Mouse (Mus musculus): ENCODE results near the gene Tgfb2. TPM values are rescaled to one million over a fixed set of nuclear protein-coding genes. Genes with fewer than 3 reads are reported as not detected.

Gene Tgfb2
- polyA plus RNA-seq, 1 experiment from 2014 or later: 15.4 TPM

DNA sequence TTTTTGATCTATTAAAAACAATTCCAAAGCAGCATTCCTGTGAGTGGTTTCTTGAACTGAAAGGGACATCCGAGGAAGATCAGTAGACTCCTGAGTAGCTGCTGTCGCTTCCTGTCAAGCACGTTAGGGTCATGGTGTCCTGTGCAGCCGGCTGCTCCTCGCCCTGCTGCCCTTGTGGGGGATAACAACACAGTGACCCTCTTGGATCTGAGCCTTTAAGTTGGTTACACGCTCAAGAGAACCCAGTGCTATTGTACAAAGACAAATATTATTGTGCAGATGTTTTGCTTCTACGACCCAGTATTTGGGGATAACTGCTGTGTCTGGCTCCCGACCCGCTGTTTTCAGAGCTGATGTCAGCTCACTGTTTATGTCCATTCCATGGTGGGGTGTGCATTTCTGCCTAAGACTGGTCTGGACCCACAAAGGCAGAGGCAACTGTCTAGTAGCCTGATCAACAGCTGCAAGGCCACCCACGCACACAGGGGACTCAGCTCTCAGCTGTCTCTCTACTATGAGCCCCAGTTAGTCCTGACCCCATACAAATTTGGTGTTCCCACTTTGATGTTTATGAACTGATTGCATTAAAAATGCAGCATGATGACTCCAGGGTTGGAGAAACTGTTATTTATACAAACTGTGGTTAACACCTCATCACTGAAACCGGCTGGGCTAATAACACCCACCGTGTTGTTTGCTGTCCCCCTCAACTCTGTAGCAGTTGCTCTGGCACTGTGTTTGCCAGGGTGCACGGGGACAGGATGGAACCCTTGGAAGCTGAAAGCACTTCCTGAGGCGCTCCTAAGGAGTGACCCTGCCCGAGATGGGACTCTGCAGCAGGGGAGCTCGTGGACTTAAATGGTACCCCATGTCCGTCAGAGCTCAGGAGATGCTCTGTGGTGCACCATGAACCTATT lies 9.4 kb upstream of the Tgfb2 start:
- H3K4me3 ChIP-seq (replicated peaks; ENCODE audit: low read depth, low read length): no peak overlapping the region
- no peaks in the 10 kb centered on the region for H3K9me3 ChIP-seq (replicated peaks; ENCODE audit: low read length)
- no peak for TF ChIP-seq CTCF (IDR thresholded peaks at IDR 0.05; ENCODE audit: low read depth)
- H3K27ac ChIP-seq: no peak overlapping the region
- no peaks in the 10 kb centered on the region for H3K27me3 ChIP-seq (ENCODE audit: insufficient read depth, low read length)
- H3K4me2 ChIP-seq (ENCODE audit: low read length): no peak overlapping the region
- 67% methylated on average over 17 of the region's 17 CpGs for WGBS
- DNase-seq (ENCODE audit: low spot score): peak; percentile 45
- no peak overlapping the region for H3K9ac ChIP-seq (ENCODE audit: low read depth, low read length)
- H3K36me3 ChIP-seq (ENCODE audit: insufficient read depth, low read length): peaks cover 13% of the 10 kb centered on the region; the same call in 1 of the 2 replicates
- H3K4me1 ChIP-seq (replicated peaks; ENCODE audit: insufficient read depth, low read length): no peaks in the 10 kb centered on the region
- no peak for ATAC-seq (replicated peaks; ENCODE audit: low FRiP score, low read depth)

DNA sequence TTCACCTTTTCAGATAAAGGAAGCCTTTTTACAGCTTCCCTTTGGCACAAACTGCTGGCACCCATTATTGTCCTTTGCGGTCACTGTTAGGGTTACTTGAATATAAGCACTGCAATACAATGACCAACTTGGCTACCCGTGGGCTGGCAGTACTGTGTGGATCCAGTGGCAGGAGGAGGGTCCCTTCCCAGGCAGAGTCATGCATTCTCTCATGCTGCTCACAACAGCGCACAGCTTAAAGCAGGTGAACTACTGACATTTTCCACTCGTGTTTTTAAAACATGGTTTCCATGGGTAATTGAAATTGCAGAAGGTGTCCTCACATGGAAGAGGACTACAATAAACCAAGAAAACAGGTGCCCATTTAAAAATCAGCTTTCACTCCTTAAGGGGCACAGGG lies 8.4 kb upstream of the Tgfb2 start:
- 0 out of 2 replicates have a peak, but pooled peaks cover 9% of the 10 kb centered on the region for H3K36me3 ChIP-seq (ENCODE audit: insufficient read depth, low read length)
- ATAC-seq (replicated peaks; ENCODE audit: low FRiP score, low read depth): no peak
- DNase-seq (ENCODE audit: low spot score): no peak
- H3K27ac ChIP-seq: no peak overlapping the region
- WGBS: 80% methylated on average over 4 of the region's 4 CpGs
- H3K4me3 ChIP-seq (replicated peaks; ENCODE audit: low read depth, low read length): no peak overlapping the region
- no peak overlapping the region for H3K4me2 ChIP-seq (ENCODE audit: low read length)
- TF ChIP-seq CTCF (IDR thresholded peaks at IDR 0.05; ENCODE audit: low read depth): no peak
- H3K9me3 ChIP-seq (replicated peaks; ENCODE audit: low read length): no peaks in the 10 kb centered on the region
- no peak overlapping the region for H3K9ac ChIP-seq (ENCODE audit: low read depth, low read length)
- no peaks in the 10 kb centered on the region for H3K4me1 ChIP-seq (replicated peaks; ENCODE audit: insufficient read depth, low read length)
- no peaks in the 10 kb centered on the region for H3K27me3 ChIP-seq (ENCODE audit: insufficient read depth, low read length)

DNA sequence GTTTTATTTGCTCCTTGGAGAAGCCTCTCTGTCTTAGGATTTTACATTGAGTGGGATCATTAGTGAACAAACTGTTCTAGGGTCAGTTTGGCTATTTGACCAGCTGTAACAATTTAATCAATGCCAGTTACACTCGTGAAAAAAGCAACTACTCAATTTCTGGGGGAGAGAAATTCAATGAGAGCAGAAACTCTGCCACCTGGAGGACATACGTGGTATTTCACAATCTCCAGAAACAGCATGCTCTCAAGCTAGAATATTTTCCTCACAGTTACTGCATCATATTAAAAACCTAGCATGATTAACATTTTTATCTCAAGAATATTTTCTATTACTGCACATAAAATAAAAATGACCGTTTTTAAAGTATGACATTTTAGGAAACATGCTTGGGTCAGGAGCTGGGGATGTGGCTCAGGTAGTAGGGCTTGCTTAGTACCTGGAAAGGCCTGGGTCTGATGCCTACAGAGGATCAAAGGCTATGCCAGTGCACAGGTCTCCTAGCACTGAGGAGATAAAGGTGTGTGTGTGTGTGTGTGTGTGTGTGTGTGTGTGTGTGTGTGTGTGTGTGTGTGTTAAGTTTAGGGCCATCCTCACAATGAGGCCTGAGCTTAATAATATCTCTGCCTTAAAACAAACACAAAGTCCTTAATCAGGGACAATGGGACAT lies 7.1 kb upstream of the Tgfb2 start:
- Histone ChIP-seq H3K9me3 (replicated peaks; ENCODE audit: low read length) (no peaks in the 10 kb centered on the region), H3K4me2 (ENCODE audit: low read length) (no peak overlapping the region), H3K27me3 (ENCODE audit: insufficient read depth, low read length) (no peaks in the 10 kb centered on the region), H3K36me3 (ENCODE audit: insufficient read depth, low read length) (0 out of 2 replicates have a peak, but pooled peaks cover 6% of the 10 kb centered on the region), H3K4me1 (replicated peaks; ENCODE audit: insufficient read depth, low read length) (no peaks in the 10 kb centered on the region), H3K27ac (no peak overlapping the region), H3K9ac (ENCODE audit: low read depth, low read length) (no peak overlapping the region), H3K4me3 (replicated peaks; ENCODE audit: low read depth, low read length) (no peak overlapping the region)
- peak; percentile 88 for TF ChIP-seq CTCF (IDR thresholded peaks at IDR 0.05; ENCODE audit: low read depth)
- WGBS: 2% methylated on average over 3 of the region's 3 CpGs
- peak; percentile 76 for DNase-seq (ENCODE audit: low spot score)
- no peak; the same call in 1 of the 2 replicates for ATAC-seq (replicated peaks; ENCODE audit: low FRiP score, low read depth)

DNA sequence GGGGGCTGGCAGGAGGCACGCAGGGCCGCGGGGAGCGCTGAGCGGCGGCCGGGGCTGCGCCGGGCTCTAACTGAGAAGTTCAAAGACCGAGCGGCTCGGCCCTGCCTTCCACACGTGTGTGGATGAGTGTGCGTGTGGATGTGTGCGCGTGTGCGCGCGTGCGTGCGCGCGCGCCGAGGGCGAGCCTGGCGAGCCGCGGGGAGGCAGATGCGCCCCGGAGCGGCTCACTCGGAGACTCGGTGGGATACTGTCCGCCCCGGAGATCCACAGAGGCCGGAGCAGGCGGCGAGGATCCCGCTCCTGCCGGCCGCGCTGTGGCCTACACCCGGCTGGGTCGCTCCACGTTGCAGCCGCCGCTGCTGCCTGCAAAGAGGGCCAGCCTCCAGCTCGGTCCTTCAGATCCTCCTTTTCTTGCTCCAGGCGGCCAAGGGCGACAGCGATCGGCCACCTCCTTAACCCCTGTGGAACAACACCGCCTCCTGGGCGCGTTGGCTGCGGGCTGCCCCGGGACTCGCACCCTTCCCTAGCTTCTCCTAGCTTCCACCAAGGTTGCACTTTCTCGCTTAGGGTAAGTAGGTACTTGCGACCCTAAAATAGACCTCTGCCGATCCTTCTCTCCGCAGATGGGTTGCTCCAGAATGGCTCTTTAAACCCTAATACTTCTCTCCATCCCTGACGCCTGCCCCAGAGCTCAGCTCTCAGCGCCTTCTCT lies 430 bp downstream of the Tgfb2 start:
- H3K27me3 ChIP-seq (ENCODE audit: insufficient read depth, low read length): no peaks in the 10 kb centered on the region
- peak; percentile 76 for DNase-seq (ENCODE audit: low spot score)
- WGBS: under 1% methylated on average over 52 of the region's 65 CpGs

GRCm38 (mm10) chr1:186703980-186704701 lies 1.6 kb downstream of the Tgfb2 start:
- Histone ChIP-seq H3K9ac (ENCODE audit: low read depth, low read length) (peak overlapping the region; percentile 63), H3K27ac (peak overlapping the region; percentile 58), H3K27me3 (ENCODE audit: insufficient read depth, low read length) (no peaks in the 10 kb centered on the region), H3K4me2 (ENCODE audit: low read length) (peak overlapping the region; percentile 92), H3K4me1 (replicated peaks; ENCODE audit: insufficient read depth, low read length) (0 out of 2 replicates have a peak, but pooled peaks cover 3% of the 10 kb centered on the region), H3K36me3 (ENCODE audit: insufficient read depth, low read length) (no peaks in the 10 kb centered on the region), H3K9me3 (replicated peaks; ENCODE audit: low read length) (no peaks in the 10 kb centered on the region), H3K4me3 (replicated peaks; ENCODE audit: low read depth, low read length) (peak overlapping the region; percentile 49)
- WGBS: under 1% methylated on average over 36 of the region's 36 CpGs
- ATAC-seq (replicated peaks; ENCODE audit: low FRiP score, low read depth): no peak
- no peak for TF ChIP-seq CTCF (IDR thresholded peaks at IDR 0.05; ENCODE audit: low read depth)
- peak; percentile 58 for DNase-seq (ENCODE audit: low spot score)

More for the DNA sequence above, 430 bp downstream of the Tgfb2 start:
- H3K4me2 ChIP-seq (ENCODE audit: low read length): peak overlapping the region; percentile 92
- H3K36me3 ChIP-seq (ENCODE audit: insufficient read depth, low read length): no peaks in the 10 kb centered on the region
- peak; percentile 31; the same call in 1 of the 2 replicates for TF ChIP-seq CTCF (IDR thresholded peaks at IDR 0.05; ENCODE audit: low read depth)
- H3K4me3 ChIP-seq (replicated peaks; ENCODE audit: low read depth, low read length): peak overlapping the region; percentile 49
- H3K9me3 ChIP-seq (replicated peaks; ENCODE audit: low read length): no peaks in the 10 kb centered on the region
- peak overlapping the region; percentile 63; the same call in 1 of the 2 replicates for H3K27ac ChIP-seq
- H3K4me1 ChIP-seq (replicated peaks; ENCODE audit: insufficient read depth, low read length): 0 out of 2 replicates have a peak, but pooled peaks cover 3% of the 10 kb centered on the region
- ATAC-seq (replicated peaks; ENCODE audit: low FRiP score, low read depth): peak; percentile 86
- H3K9ac ChIP-seq (ENCODE audit: low read depth, low read length): peak overlapping the region; percentile 63
